Mouse (Mus musculus) MEL (cell line): Measurements from ENCODE around the gene Patz1. TPM values are rescaled to one million over a fixed set of nuclear protein-coding genes. Genes with fewer than 3 reads are reported as not detected.

ENCODE experiments used
- DNase-seq: peaks from one replicate; pipeline ENCODE4 v3.0.0; 2011; ENCODE audit warnings: low read depth, low spot score
- H3K27ac ChIP-seq: 2 replicates; pipeline ENCODE4 v1.5.1; 2012; ENCODE audit warnings: low read depth, mild to moderate bottlenecking, control low read depth, low read length, moderate library complexity; ENCODE audit not compliant: control insufficient read depth
- H3K27me3 ChIP-seq, 2 experiments: fragments of 150-350 bp in 1 of 2; sonication (generic) in 1 of 2; 2 replicates each; pipeline ENCODE4 v1.6.1; 2012; ENCODE audit warnings: low read length in 2 of 2, mild to moderate bottlenecking in 2 of 2, improper control_type of control experiment in 1 of 2, moderate library complexity in 1 of 2; ENCODE audit not compliant: insufficient read depth in 2 of 2, control insufficient read depth in 1 of 2
- H3K36me3 ChIP-seq, 2 experiments: 2 replicates each; pipeline ENCODE4 v1.6.1; 2012 to 2014; ENCODE audit warnings: low read length in 2 of 2, improper control_type of control experiment in 1 of 2, inconsistent platforms in 1 of 2, mild to moderate bottlenecking in 1 of 2; ENCODE audit not compliant: insufficient read depth in 2 of 2, control insufficient read depth in 1 of 2
- H3K4me1 ChIP-seq, 2 experiments: fragments of 150-350 bp in 1 of 2; sonication (generic) in 1 of 2; 2 replicates each; pipeline ENCODE4 v1.6.1; 2012; ENCODE audit warnings: low read length in 2 of 2, improper control_type of control experiment in 1 of 2, mild to moderate bottlenecking in 1 of 2; ENCODE audit not compliant: insufficient read depth in 2 of 2, control insufficient read depth in 1 of 2
- H3K4me3 ChIP-seq, 2 experiments: fragments of 150-350 bp in 1 of 2; sonication (generic) in 1 of 2; 2 replicates each; pipeline ENCODE4 v1.5.1; 2012; ENCODE audit warnings: low read depth in 2 of 2, low read length in 2 of 2, mild to moderate bottlenecking in 2 of 2, moderate library complexity in 2 of 2, control low read depth in 1 of 2, improper control_type of control experiment in 1 of 2; ENCODE audit not compliant: control insufficient read depth in 1 of 2, insufficient read depth in 1 of 2
- H3K79me2 ChIP-seq: 2 replicates; pipeline ENCODE4 v1.6.1; 2012; ENCODE audit warnings: mild to moderate bottlenecking, low read length, moderate library complexity; ENCODE audit not compliant: control insufficient read depth, poor library complexity, insufficient read depth
- H3K9ac ChIP-seq: 2 replicates; pipeline ENCODE4 v1.6.1; 2012; ENCODE audit warnings: low read depth, mild to moderate bottlenecking, control low read depth, low read length, moderate library complexity; ENCODE audit not compliant: control insufficient read depth, poor library complexity, severe bottlenecking
- H3K9me3 ChIP-seq: fragments of 150-350 bp; sonication (generic); replicated peaks from 2 replicates; pipeline ENCODE4 v1.6.1; 2012; ENCODE audit warnings: mild to moderate bottlenecking, low read length, improper control_type of control experiment, moderate library complexity; ENCODE audit not compliant: insufficient read depth
- BHLHE40 ChIP-seq: IDR thresholded peaks from 2 replicates; pipeline ENCODE4 v1.6.1; 2012; ENCODE audit warnings: low read depth, mild to moderate bottlenecking, inconsistent platforms, low read length, improper control_type of control experiment, borderline replicate concordance
- CHD1 ChIP-seq: IDR thresholded peaks from 2 replicates; pipeline ENCODE4 v1.6.1; 2012; ENCODE audit warnings: low read depth, mild to moderate bottlenecking, inconsistent platforms, low read length, improper control_type of control experiment
- CHD2 ChIP-seq: IDR thresholded peaks from 2 replicates; pipeline ENCODE4 v1.6.1; 2011; ENCODE audit warnings: low read length, improper control_type of control experiment
- EP300 ChIP-seq, 2 experiments: IDR thresholded peaks; 2 replicates each; pipeline ENCODE4 v1.6.1; 2011; ENCODE audit warnings: improper control_type of control experiment in 2 of 2, low read length in 2 of 2, low read depth in 1 of 2, mild to moderate bottlenecking in 1 of 2
- ETS1 ChIP-seq: IDR thresholded peaks from 2 replicates; pipeline ENCODE4 v1.6.1; 2012; ENCODE audit warnings: low read depth, mild to moderate bottlenecking, inconsistent platforms, low read length, improper control_type of control experiment, moderate library complexity
- GABPA ChIP-seq: IDR thresholded peaks from 2 replicates; pipeline ENCODE4 v1.6.1; 2012; ENCODE audit warnings: low read depth, mild to moderate bottlenecking, inconsistent platforms, low read length, improper control_type of control experiment, moderate library complexity
- GATA1 ChIP-seq: IDR thresholded peaks from 2 replicates; pipeline ENCODE4 v1.6.1; 2011; ENCODE audit warnings: low read depth, low read length, improper control_type of control experiment
- HCFC1 ChIP-seq: IDR thresholded peaks from 2 replicates; pipeline ENCODE4 v1.6.1; 2012; ENCODE audit warnings: low read depth, mild to moderate bottlenecking, inconsistent platforms, low read length, improper control_type of control experiment, moderate library complexity
- MAFK ChIP-seq: IDR thresholded peaks from 2 replicates; pipeline ENCODE4 v1.6.1; 2011; ENCODE audit warnings: low read depth, mild to moderate bottlenecking, low read length, improper control_type of control experiment, borderline replicate concordance
- MAX ChIP-seq: IDR thresholded peaks from 2 replicates; pipeline ENCODE4 v1.6.1; 2011; ENCODE audit warnings: low read length, improper control_type of control experiment
- MEF2A ChIP-seq: IDR thresholded peaks from 2 replicates; pipeline ENCODE4 v1.6.1; 2014; ENCODE audit warnings: low read depth, mild to moderate bottlenecking, inconsistent platforms, low read length, improper control_type of control experiment; ENCODE audit not compliant: poor library complexity, insufficient replicate concordance, severe bottlenecking; ENCODE audit errors: extremely low read depth
- MXI1 ChIP-seq: IDR thresholded peaks from 2 replicates; pipeline ENCODE4 v1.6.1; 2011; ENCODE audit warnings: mild to moderate bottlenecking, low read depth, low read length, improper control_type of control experiment
- MYB ChIP-seq: IDR thresholded peaks from 2 replicates; pipeline ENCODE4 v1.6.1; 2011; ENCODE audit warnings: mild to moderate bottlenecking, low read depth, low read length, improper control_type of control experiment
- MYC ChIP-seq: IDR thresholded peaks from 2 replicates; pipeline ENCODE4 v1.6.1; 2011; ENCODE audit warnings: low read depth, mild to moderate bottlenecking, low read length, improper control_type of control experiment, moderate library complexity
- NELFE ChIP-seq: IDR thresholded peaks from 2 replicates; pipeline ENCODE4 v1.6.1; 2011; ENCODE audit warnings: low read depth, low read length, improper control_type of control experiment
- NRF1 ChIP-seq: IDR thresholded peaks from 2 replicates; pipeline ENCODE4 v1.6.1; 2014; ENCODE audit warnings: low read depth, mild to moderate bottlenecking, inconsistent platforms, low read length, improper control_type of control experiment, moderate library complexity; ENCODE audit not compliant: poor library complexity, insufficient read depth, severe bottlenecking
- POLR2AphosphoS2 ChIP-seq: IDR thresholded peaks from 2 replicates; pipeline ENCODE4 v1.6.1; 2011; ENCODE audit warnings: low read length, improper control_type of control experiment
- POLR2AphosphoS5 ChIP-seq: IDR thresholded peaks from 2 replicates; pipeline ENCODE4 v1.6.1; 2012; ENCODE audit warnings: low read depth, borderline replicate concordance, mild to moderate bottlenecking, inconsistent platforms, low read length, moderate library complexity, mixed read lengths
- RCOR1 ChIP-seq: IDR thresholded peaks from 2 replicates; pipeline ENCODE4 v1.6.1; 2012; ENCODE audit warnings: low read depth, mild to moderate bottlenecking, inconsistent platforms, low read length, improper control_type of control experiment
- SIN3A ChIP-seq: IDR thresholded peaks from 2 replicates; pipeline ENCODE4 v1.6.1; 2012; ENCODE audit warnings: low read length, improper control_type of control experiment, inconsistent platforms
- SMC3 ChIP-seq: IDR thresholded peaks from 2 replicates; pipeline ENCODE4 v1.6.1; 2011; ENCODE audit warnings: low read depth, low read length, improper control_type of control experiment
- TAL1 ChIP-seq: IDR thresholded peaks from 2 replicates; pipeline ENCODE4 v1.6.1; 2012; ENCODE audit warnings: mild to moderate bottlenecking, inconsistent platforms, low read length, moderate library complexity, mixed read lengths
- TBP ChIP-seq: IDR thresholded peaks from 2 replicates; pipeline ENCODE4 v1.8.0; 2011; ENCODE audit warnings: low read depth, low read length, improper control_type of control experiment
- TCF12 ChIP-seq: IDR thresholded peaks from 2 replicates; pipeline ENCODE4 v1.6.1; 2014; ENCODE audit warnings: low read depth, mild to moderate bottlenecking, inconsistent platforms, low read length, improper control_type of control experiment, moderate library complexity
- UBTF ChIP-seq: IDR thresholded peaks from 2 replicates; pipeline ENCODE4 v1.6.1; 2012; ENCODE audit warnings: low read depth, mild to moderate bottlenecking, inconsistent platforms, low read length, improper control_type of control experiment, moderate library complexity, borderline replicate concordance; ENCODE audit not compliant: insufficient read depth
- USF1 ChIP-seq: IDR thresholded peaks from 2 replicates; pipeline ENCODE4 v1.6.1; 2014; ENCODE audit warnings: low read depth, mild to moderate bottlenecking, inconsistent platforms, low read length, improper control_type of control experiment, moderate library complexity
- USF2 ChIP-seq, 2 experiments: IDR thresholded peaks; 2 replicates each; pipeline ENCODE4 v1.6.1; 2011 to 2012; ENCODE audit warnings: improper control_type of control experiment in 2 of 2, low read length in 2 of 2, borderline replicate concordance in 1 of 2, inconsistent platforms in 1 of 2, low read depth in 1 of 2, mild to moderate bottlenecking in 1 of 2; ENCODE audit not compliant: insufficient read depth in 1 of 2
- ZMIZ1 ChIP-seq: IDR thresholded peaks from 2 replicates; pipeline ENCODE4 v1.6.1; 2012; ENCODE audit warnings: low read depth, mild to moderate bottlenecking, inconsistent platforms, low read length, improper control_type of control experiment, moderate library complexity
- ZNF384 ChIP-seq: IDR thresholded peaks from 2 replicates; pipeline ENCODE4 v1.6.1; 2012; ENCODE audit warnings: low read depth, mild to moderate bottlenecking, inconsistent platforms, low read length, improper control_type of control experiment
- polyA plus RNA-seq, 2 experiments: library from polyadenylated mRNA; stranded (reverse) in 1 of 2; unstranded in 1 of 2; fragments of >175 nt in 1 of 2; fragments of >200 nt in 1 of 2; gene quantifications; 2 replicates each; pipeline versions ENCODE4 v1.2.1 to v1.2.4; 2012; ENCODE audit warnings: low replicate concordance in 2 of 2, low read depth in 1 of 2; ENCODE audit not compliant: insufficient read length in 2 of 2, insufficient read depth in 1 of 2, missing spikeins in 1 of 2
- total RNA-seq: library from RNA; depleted of rRNA; stranded (reverse); fragments of 300-350 nt; gene quantifications from 2 replicates; pipeline ENCODE4 v1.2.3, GENCODE M21; 2012

The Patz1 gene
- total and polyA plus RNA-seq, 3 experiments = 63.1 to 63.5 TPM; not detected in 1

GRCm38 (mm10) chr11:3265291-3266078 lies 23.2 kb upstream of the Patz1 start:
- Histone ChIP-seq H3K79me2 (peaks cover 34% of the 10 kb centered on the region), H3K36me3 (peaks cover 23 to 33% of the 10 kb centered on the region in 2 experiments)
- DNase-seq = peak; percentile 82

GRCm38 (mm10) chr11:3266079-3266685 lies 22.5 kb upstream of the Patz1 start, which contains the start of gene Drg1:
Drg1 (minus strand) TSS chr11:3266415.
- Histone ChIP-seq H3K27me3 (no peaks in the 10 kb centered on the region), H3K9ac (peak within 1 kb of the TSS; percentile 92), H3K27ac (peak within 1 kb of the TSS; percentile 60), H3K4me3 (peak within 1 kb of the TSS; percentile 82 to 88), H3K4me1 (peaks cover 5 to 21% of the 10 kb centered on the region in 2 experiments; a peak in 3 of 4 replicates), H3K79me2 (peaks cover 33% of the 10 kb centered on the region), H3K36me3 (peaks cover 21 to 32% of the 10 kb centered on the region in 2 experiments), H3K9me3 (no peaks in the 10 kb centered on the region)
- DNase-seq = peak; percentile 99
- TF ChIP-seq TAL1 = no peak
- no peak for TF ChIP-seq MYC
- no peak for TF ChIP-seq GATA1
- peak; percentile 98 for TF ChIP-seq NELFE
- peak; percentile 51; the same call in 1 of the 2 replicates for TF ChIP-seq MAX
- peak; percentile 85 for TF ChIP-seq HCFC1
- no peak for TF ChIP-seq GABPA
- no peak for TF ChIP-seq EP300 (IDR thresholded peaks at IDR 0.05; ENCODE audit: low read depth in 1 of 2, low read length in 2 of 2)
- TF ChIP-seq CHD2 = peak; percentile 91
- TF ChIP-seq SMC3 = no peak
- peak; percentile 96 for TF ChIP-seq NRF1
- TF ChIP-seq TBP = peak; percentile 86
- TF ChIP-seq MAFK = no peak
- TF ChIP-seq USF1 = no peak
- peak; percentile 65 for TF ChIP-seq TCF12
- TF ChIP-seq POLR2AphosphoS5 = no peak; the same call in 1 of the 2 replicates
- peak; percentile 96 for TF ChIP-seq ZMIZ1
- no peak for TF ChIP-seq RCOR1
- TF ChIP-seq CHD1 = no peak
- TF ChIP-seq ZNF384 = no peak
- TF ChIP-seq USF2 (IDR thresholded peaks at IDR 0.05; ENCODE audit: borderline replicate concordance in 1 of 2, insufficient read depth in 1 of 2, low read depth in 1 of 2, low read length in 2 of 2) = no peak
- peak; percentile 98 for TF ChIP-seq POLR2AphosphoS2

More at GRCm38 (mm10) chr11:3265291-3266078, 23.2 kb upstream of the Patz1 start:
- TF ChIP-seq MAFK (no peak), UBTF (no peak), GABPA (no peak), EP300 (IDR thresholded peaks at IDR 0.05; ENCODE audit: low read depth in 1 of 2, low read length in 2 of 2) (no peak), BHLHE40 (no peak), MAX (peak; percentile 53; the same call in 1 of the 2 replicates), MYB (no peak), ETS1 (no peak), MEF2A (no peak), TCF12 (no peak; the same call in 1 of the 2 replicates), USF2 (IDR thresholded peaks at IDR 0.05; ENCODE audit: borderline replicate concordance in 1 of 2, insufficient read depth in 1 of 2, low read depth in 1 of 2, low read length in 2 of 2) (no peak), MXI1 (peak; percentile 88), TBP (peak; percentile 36; the same call in 1 of the 2 replicates), SIN3A (peak; percentile 58), MYC (peak; percentile 66; the same call in 1 of the 2 replicates)
- Histone ChIP-seq H3K4me3 (peak overlapping the region; percentile 82 to 88), H3K27me3 (no peaks in the 10 kb centered on the region), H3K4me1 (peaks cover 5 to 21% of the 10 kb centered on the region in 2 experiments; a peak in 3 of 4 replicates), H3K27ac (peak overlapping the region; percentile 60), H3K9me3 (no peaks in the 10 kb centered on the region), H3K9ac (peak overlapping the region; percentile 92)
